Mouse (Mus musculus): ENCODE measurements around the gene Fabp3. TPM values are rescaled to one million over a fixed set of nuclear protein-coding genes. Genes with fewer than 3 reads are reported as not detected.
A peak's percentile ranks its signal among the peaks of the same experiment; 100 is the strongest.

Gene Fabp3
- total RNA-seq, 2 experiments from 2014 or later: 94.1 to 94.6 TPM

- DNase-seq: no peak
These were observed 13.2 kb upstream of the Fabp3 start for GRCm38 (mm10) chr4:130295047-130295745.

- DNase-seq: no peak
These were observed 12.0 kb upstream of the Fabp3 start for GRCm38 (mm10) chr4:130296243-130296965.

- no peak for DNase-seq
These were observed 11.3 kb upstream of the Fabp3 start for GRCm38 (mm10) chr4:130297123-130297529.

- no peak for DNase-seq
These were observed 9.3 kb upstream of the Fabp3 start for GRCm38 (mm10) chr4:130298877-130299628.

- no peak for DNase-seq
These were observed 8.8 kb upstream of the Fabp3 start for GRCm38 (mm10) chr4:130299629-130300018.

GRCm38 (mm10) chr4:130302285-130302870 is 6.0 kb upstream of the Fabp3 start:
- DNase-seq: no peak

- DNase-seq: no peak
These were observed 3.6 kb upstream of the Fabp3 start for GRCm38 (mm10) chr4:130304746-130305145.

GRCm38 (mm10) chr4:130306796-130307630 is 1.4 kb upstream of the Fabp3 start:
- DNase-seq: no peak

GRCm38 (mm10) chr4:130307851-130308230 is 554 bp upstream of the Fabp3 start:
- peak in 1 of 2 experiments; percentile 30 for DNase-seq

GRCm38 (mm10) chr4:130309254-130309653 is 859 bp downstream of the Fabp3 start:
- DNase-seq: no peak

- DNase-seq: no peak
These were observed 4.1 kb downstream of the Fabp3 start for GRCm38 (mm10) chr4:130312526-130312925.

GRCm38 (mm10) chr4:130313552-130313951 is 5.2 kb downstream of the Fabp3 start:
- DNase-seq: no peak

GRCm38 (mm10) chr4:130315771-130316527 is 7.6 kb downstream of the Fabp3 start:
- no peak for DNase-seq

- DNase-seq: no peak
These were observed 8.3 kb downstream of the Fabp3 start for GRCm38 (mm10) chr4:130316691-130317090.

GRCm38 (mm10) chr4:130318122-130318521 is 9.7 kb downstream of the Fabp3 start:
- DNase-seq: no peak

GRCm38 (mm10) chr4:130319564-130319963 is 11.2 kb downstream of the Fabp3 start:
- no peak for DNase-seq

- DNase-seq: no peak
These were observed 13.2 kb downstream of the Fabp3 start for GRCm38 (mm10) chr4:130321640-130322039.

- no peak for DNase-seq
These were observed 14.2 kb downstream of the Fabp3 start for GRCm38 (mm10) chr4:130322567-130322966.

- DNase-seq: no peak
These were observed 14.8 kb downstream of the Fabp3 start for GRCm38 (mm10) chr4:130323165-130323564.

GRCm38 (mm10) chr4:130323607-130324006 is 15.2 kb downstream of the Fabp3 start:
- DNase-seq: no peak

- no peak for DNase-seq
These were observed 17.1 kb downstream of the Fabp3 start for GRCm38 (mm10) chr4:130325446-130325845.
